Mouse (Mus musculus) embryo, embryonic 10 days (tissue): Measurements from ENCODE around the gene Ccdc36.

ENCODE experiments used
- DNase-seq: peaks from one replicate; pipeline ENCODE4 v3.0.0-alpha.2; 2015; ENCODE audit warnings: low spot score

The Ccdc36 gene

DNA sequence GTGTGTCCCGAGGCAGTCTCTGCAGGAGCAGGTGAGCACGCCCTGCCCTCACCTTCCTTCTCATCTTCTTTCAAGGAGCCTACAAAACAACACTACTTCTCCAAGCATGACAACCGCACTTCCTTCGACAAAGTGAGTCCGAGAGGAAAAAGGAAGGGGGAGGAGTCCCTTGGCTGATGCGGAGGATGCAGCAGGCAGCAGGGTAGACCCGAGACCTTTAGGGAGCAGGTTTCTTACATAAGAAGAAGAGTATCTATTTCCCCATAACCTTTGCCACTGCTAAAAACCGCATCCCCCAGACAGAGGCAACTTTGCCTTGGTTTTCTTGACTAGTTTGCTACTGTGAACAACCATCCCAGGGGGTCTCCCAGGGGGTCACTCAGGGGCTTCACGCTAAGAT, 16.8 kb upstream of the Ccdc36 start:
- no peak for DNase-seq

GRCm38 (mm10) chr9:108441236-108441919, 13.1 kb upstream of the Ccdc36 start:
- no peak for DNase-seq

GRCm38 (mm10) chr9:108440485-108440884, 12.2 kb upstream of the Ccdc36 start:
- DNase-seq, result no peak

GRCm38 (mm10) chr9:108439176-108439575, 10.9 kb upstream of the Ccdc36 start:
- DNase-seq, result no peak

GRCm38 (mm10) chr9:108436182-108436581, 7.9 kb upstream of the Ccdc36 start, which contains the start of gene BC048562:
Gene BC048562, plus strand, starts transcription at chr9:108436482.
- no peak for DNase-seq

- DNase-seq, result peak; percentile 59
Measured at GRCm38 (mm10) chr9:108431431-108432067, 3.3 kb upstream of the Ccdc36 start.

DNA sequence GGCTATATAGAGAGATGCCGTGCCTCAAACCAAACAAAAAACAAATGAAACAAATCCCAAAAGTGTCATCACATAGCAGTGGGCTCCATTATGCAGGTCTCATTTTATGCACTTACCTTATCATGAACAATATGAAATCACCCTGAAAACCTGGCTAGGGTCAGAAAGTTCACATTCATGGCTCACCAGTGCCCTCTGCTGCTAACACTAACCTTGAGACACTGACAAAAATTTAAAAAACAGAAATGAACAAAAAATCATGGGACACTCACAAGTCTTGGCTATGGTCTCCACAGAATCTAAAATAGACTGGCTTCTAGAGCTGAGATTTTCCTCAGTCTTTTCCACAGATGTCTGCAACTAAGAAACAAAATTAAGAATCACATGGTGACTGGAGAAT, 16.1 kb downstream of the Ccdc36 start:
- peak; percentile 37 for DNase-seq

DNA sequence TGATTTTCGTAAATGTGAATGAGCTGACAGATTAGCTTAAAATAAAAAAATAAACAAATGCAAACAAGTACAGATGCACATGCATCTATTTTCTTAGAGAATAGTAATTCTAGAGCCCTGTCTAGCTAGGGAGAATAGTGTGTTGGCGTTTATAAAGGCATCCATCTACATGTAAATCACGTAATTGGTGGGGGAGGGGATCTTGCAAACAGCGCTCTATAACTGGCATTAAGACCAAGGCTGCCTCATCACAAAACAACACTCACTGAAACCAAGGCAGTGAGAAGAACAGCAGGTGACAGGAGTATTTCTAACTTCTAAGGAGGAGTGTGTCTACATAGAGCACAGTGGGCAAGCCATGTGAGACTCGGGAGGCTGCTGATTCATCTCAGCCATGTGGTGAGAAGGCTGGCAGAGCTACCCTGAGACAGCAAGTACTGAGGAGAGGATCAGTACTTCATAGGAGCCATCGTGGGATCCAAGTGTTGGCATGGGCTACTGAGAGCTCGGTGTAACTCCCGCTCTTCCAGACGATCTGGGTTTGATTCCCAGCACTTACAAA, 16.8 kb downstream of the Ccdc36 start:
- DNase-seq, result no peak

- DNase-seq, result no peak
Measured at GRCm38 (mm10) chr9:108409535-108409934, 18.7 kb downstream of the Ccdc36 start.

DNA sequence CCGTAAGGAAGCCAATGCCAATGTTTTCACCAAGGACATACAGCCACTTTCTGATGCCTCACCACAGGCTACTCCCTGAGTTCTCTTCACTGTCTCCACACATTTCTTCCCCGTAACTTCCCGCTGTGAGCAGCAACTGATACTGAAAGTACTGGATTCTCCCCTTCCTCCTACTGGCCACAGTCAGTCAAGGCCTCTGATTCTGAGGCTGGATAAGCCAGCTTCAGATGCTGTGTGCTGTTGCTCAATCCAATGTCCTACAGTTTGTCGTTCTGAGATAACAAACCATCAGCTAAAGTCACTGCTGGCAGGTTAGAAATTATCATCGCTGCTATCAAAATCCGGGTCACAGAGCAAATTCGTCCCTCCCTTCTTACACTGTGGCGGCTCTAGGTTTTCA, 23.8 kb downstream of the Ccdc36 start:
- no peak for DNase-seq

DNA sequence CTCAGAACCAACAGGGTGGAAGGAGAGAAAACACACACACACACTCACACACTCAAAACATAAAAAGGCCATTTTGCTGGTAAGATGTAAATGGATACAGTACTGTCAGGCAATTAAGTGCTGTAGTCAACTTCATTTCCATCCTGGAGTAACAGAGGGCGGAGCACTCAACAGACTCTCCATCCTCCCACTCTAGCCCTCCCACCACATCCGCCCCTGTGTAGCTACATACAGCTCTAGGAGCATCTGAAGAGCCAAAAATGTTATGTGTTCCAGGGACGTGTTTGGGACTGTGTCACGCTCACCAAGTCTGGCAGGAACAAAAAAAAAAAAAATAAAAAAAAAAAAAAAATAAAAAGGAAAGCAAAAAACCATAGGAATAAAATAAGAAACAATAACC, 25.2 kb downstream of the Ccdc36 start:
- no peak for DNase-seq

- DNase-seq, result no peak
Measured at GRCm38 (mm10) chr9:108401186-108401960, 26.9 kb downstream of the Ccdc36 start.

- DNase-seq, result no peak
Measured at GRCm38 (mm10) chr9:108398324-108398723, 30.0 kb downstream of the Ccdc36 start.

DNA sequence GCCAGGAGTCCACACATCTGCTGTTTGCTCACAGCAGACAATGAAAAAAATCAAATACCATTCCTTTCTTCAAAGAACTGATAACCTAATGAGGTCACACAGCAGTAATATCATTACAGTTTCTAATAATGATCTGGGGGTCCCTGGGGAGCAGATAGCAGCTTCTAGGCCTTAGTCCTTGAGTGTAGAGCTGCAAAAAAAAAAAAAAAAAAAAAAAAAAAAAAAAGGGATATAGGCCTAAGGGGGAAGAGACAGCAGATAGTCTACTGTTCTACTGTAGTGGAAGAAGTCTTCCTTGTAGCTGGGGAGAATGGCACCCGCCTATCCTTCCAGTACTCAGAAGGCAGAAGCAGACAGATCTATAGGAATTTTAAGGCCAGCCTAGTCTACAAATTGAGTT, 32.9 kb downstream of the Ccdc36 start:
- no peak for DNase-seq

- no peak for DNase-seq
Measured at GRCm38 (mm10) chr9:108394191-108394590, 34.1 kb downstream of the Ccdc36 start.

DNA sequence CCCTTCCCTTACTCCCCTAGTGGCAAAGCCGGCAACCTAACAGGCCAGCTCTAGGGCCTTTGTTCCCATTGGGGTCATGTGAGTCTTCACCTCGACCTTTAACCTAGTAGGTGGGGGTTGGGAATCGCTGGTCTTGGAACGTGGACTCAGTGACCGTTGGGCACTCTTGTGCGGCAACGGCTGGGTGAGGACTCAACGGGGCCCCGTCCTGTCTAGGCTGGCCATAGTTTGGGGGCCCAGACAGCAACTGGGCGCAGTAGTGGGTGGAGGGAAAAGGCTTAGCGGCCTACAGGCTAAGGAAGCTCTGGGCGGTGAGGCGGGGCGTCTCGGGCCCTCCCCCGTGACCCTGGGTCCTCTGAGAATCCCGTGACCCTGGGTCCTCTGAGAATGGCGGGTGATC, 35.6 kb downstream of the Ccdc36 start, which contains the start of gene 1700102P08Rik:
Gene 1700102P08Rik (plus strand): TSS at position 130 of the 400 bp plus-strand sequence.
- peak; percentile 38 for DNase-seq

DNA sequence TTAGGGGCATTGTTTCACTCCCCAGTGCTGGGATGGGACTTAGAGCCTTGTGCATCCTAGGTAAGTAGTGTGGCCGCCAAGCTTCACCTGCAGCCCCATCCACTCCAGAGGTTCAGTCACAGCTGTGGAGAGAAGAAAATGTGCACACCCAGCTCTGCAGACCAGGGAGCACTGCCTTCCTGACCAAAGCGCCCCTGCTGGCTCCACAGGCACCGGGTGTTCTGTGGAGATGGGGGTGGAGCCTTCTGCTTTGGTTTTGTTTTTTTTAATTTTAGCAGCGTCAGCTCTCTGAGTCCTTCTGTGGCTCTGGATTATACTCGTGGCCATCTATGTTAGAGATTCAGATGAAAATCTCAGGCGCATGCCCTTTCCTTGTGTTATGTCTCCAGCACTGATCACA, 39.1 kb downstream of the Ccdc36 start:
- DNase-seq, result no peak

GRCm38 (mm10) chr9:108388601-108389000, 39.7 kb downstream of the Ccdc36 start:
- DNase-seq, result no peak

DNA sequence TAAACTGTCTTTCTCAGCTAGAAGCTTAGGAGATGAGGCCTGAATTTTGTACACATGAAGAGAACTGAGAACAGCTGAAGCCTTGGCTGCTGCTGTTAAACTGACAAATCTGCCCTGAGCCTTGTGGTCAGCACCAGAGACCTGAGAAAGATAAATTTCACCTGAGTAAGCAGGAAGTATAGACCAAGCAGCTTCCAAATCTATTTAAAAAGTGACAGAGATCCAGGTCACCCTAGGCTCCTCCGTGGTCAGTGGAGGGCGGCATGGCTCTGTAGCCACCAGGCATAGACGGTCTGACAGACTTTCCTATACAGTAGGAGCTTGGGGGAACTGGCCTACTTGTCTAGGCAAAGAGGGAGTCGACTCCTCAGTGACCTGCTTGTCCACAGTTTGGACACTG, 41.5 kb downstream of the Ccdc36 start:
- no peak for DNase-seq

DNA sequence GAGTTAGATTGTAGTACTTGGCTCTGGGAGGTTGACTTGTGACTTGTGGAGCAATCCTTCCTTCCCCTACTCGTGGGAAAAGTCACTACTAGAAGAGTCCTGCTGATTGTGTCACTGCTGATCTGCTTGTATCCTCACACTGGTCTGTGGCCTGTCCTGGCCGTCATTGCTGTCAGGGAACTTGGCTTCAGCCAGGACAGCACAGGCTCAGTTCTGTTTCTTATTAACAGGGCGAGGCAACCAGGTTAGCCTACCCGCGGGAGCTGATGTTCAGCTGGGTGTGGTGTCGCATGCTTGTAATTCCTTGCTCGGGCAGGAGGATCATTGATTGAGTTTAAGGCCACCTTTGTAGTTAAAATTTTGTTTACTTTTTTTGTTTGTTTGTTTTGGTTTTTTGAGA, 43.3 kb downstream of the Ccdc36 start:
- DNase-seq, result no peak

GRCm38 (mm10) chr9:108381382-108381781, 46.9 kb downstream of the Ccdc36 start:
- DNase-seq, result no peak

DNA sequence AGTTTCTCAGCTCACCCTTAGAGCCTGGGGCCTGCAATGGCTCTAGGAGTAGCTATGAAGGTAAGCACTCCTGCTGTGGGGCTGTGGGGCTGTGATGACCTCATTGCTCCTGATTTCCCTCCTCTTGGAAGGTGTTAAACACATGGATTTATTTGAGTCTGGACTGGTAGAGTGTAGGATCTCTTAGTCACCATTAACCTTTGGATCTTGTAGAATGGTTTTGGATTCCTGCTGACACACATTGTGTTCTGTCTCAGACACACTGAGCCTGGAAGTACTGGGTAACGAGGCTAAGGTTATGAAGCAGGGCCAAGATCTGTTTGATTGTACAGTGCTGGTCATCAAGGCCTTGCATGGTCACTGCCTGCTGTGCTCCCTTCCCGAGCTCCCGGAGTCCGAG, 49.0 kb downstream of the Ccdc36 start:
- DNase-seq, result no peak

- DNase-seq, result no peak
Measured at GRCm38 (mm10) chr9:108378736-108379135, 49.5 kb downstream of the Ccdc36 start.
